Mouse (Mus musculus) mouse trophoblast stem cell (cell line): Measurements from ENCODE around the gene Sytl3.
"Not testable (repeated sequence)": the region's sequence is repeated elsewhere in the genome, so short reads cannot be mapped to it uniquely, and the experiment has no call there.

Experiments used
- in situ Hi-C, 2 experiments: fragments of 300-500 bp; cut with MseI, MboI; formaldehyde crosslinking; loops; 2 replicates in 1 of 2; 3 replicates in 1 of 2; pipeline ENCODE4 v1.15.1; 2025

Gene Sytl3

GRCm38 (mm10) chr17:6691596-6691995 lies 32.7 kb downstream of the Sytl3 start:
- in situ Hi-C loops: not testable (repeated sequence)

GRCm38 (mm10) chr17:6695712-6696111 lies 36.8 kb downstream of the Sytl3 start:
- in situ Hi-C loops: not testable (repeated sequence)

GRCm38 (mm10) chr17:6696521-6696920 lies 37.6 kb downstream of the Sytl3 start:
- in situ Hi-C loops: not testable (repeated sequence)

GRCm38 (mm10) chr17:6697224-6697775 lies 38.4 kb downstream of the Sytl3 start:
- in situ Hi-C loops: not testable (repeated sequence)

- in situ Hi-C loops: not testable (repeated sequence)
Observed at GRCm38 (mm10) chr17:6699502-6699901, 40.6 kb downstream of the Sytl3 start.

GRCm38 (mm10) chr17:6700077-6700476 lies 41.2 kb downstream of the Sytl3 start:
- in situ Hi-C loops: not testable (repeated sequence)

GRCm38 (mm10) chr17:6702625-6703221 lies 43.8 kb downstream of the Sytl3 start:
- in situ Hi-C loops: not testable (repeated sequence)

- in situ Hi-C loops: not testable (repeated sequence)
Observed at GRCm38 (mm10) chr17:6703381-6704270, 44.7 kb downstream of the Sytl3 start.

GRCm38 (mm10) chr17:6706448-6706847 lies 47.6 kb downstream of the Sytl3 start:
- in situ Hi-C loops: not testable (repeated sequence)

GRCm38 (mm10) chr17:6707422-6707821 lies 48.5 kb downstream of the Sytl3 start:
- in situ Hi-C loops: not testable (repeated sequence)

- in situ Hi-C loops: not testable (repeated sequence)
Observed at GRCm38 (mm10) chr17:6708194-6708593, 49.3 kb downstream of the Sytl3 start.

GRCm38 (mm10) chr17:6713483-6713882 lies 54.6 kb downstream of the Sytl3 start:
- in situ Hi-C loops: not testable (repeated sequence)

GRCm38 (mm10) chr17:6713944-6714343 lies 55.1 kb downstream of the Sytl3 start:
- in situ Hi-C loops: not testable (repeated sequence)

- in situ Hi-C loops: no loop called here
Observed at GRCm38 (mm10) chr17:6727996-6728610, 69.2 kb downstream of the Sytl3 start.

- in situ Hi-C loops: no loop called here
Observed at GRCm38 (mm10) chr17:6729244-6729742, 70.4 kb downstream of the Sytl3 start.

GRCm38 (mm10) chr17:6731132-6731531 lies 72.2 kb downstream of the Sytl3 start:
- in situ Hi-C loops: no loop called here

- in situ Hi-C loops: no loop called here
Observed at GRCm38 (mm10) chr17:6731634-6732033, 72.7 kb downstream of the Sytl3 start.

- in situ Hi-C loops: no loop called here
Observed at GRCm38 (mm10) chr17:6732665-6733064, 73.8 kb downstream of the Sytl3 start.

- in situ Hi-C loops: no loop called here
Observed at GRCm38 (mm10) chr17:6733322-6733875, 74.5 kb downstream of the Sytl3 start.

- in situ Hi-C loops: no loop called here
Observed at GRCm38 (mm10) chr17:6734746-6735441, 76.0 kb downstream of the Sytl3 start.
